Mouse (Mus musculus) lung, adult 2 months (tissue): Measurements from ENCODE around the gene Gm6096. TPM values are rescaled to one million over a fixed set of nuclear protein-coding genes. Genes with fewer than 3 reads are reported as not detected.
A peak's percentile ranks its signal among the peaks of the same experiment; 100 is the strongest.

Experiments used
- DNase-seq: peaks from one replicate; pipeline ENCODE4 v3.0.0; 2022
- H3K4me1 ChIP-seq: fragments of 200-500 bp; 2 replicates; pipeline ENCODE4 v1.6.1; 2011; ENCODE audit warnings: low read length; ENCODE audit not compliant: control insufficient read depth, insufficient read depth
- H3K4me3 ChIP-seq: fragments of 200-500 bp; replicated peaks from 2 replicates; pipeline ENCODE3; 2011; ENCODE audit warnings: low read depth, mild to moderate bottlenecking, control low read depth, low read length; ENCODE audit errors: extremely low read depth
- CTCF ChIP-seq: fragments of 200-500 bp; IDR thresholded peaks from 2 replicates; pipeline ENCODE4 v1.5.1; 2011; ENCODE audit warnings: mild to moderate bottlenecking, low read length, control low read depth; ENCODE audit not compliant: insufficient read depth
- POLR2A ChIP-seq: fragments of 200-500 bp; IDR thresholded peaks from 2 replicates; pipeline ENCODE4 v1.6.1; 2011; ENCODE audit warnings: low read depth, mild to moderate bottlenecking, control low read depth, low read length, borderline replicate concordance; ENCODE audit errors: extremely low read depth
- WGBS: fragments of 180-500 bp; shearing (Covaris S2); methylation state at CpG from one replicate; pipeline ENCODE4 v1.1.7; 2018; 5-methylcytosine and 5-hydroxymethylcytosine counted together
- polyA plus RNA-seq: library from polyadenylated mRNA; depleted of rRNA; stranded (reverse); fragments of >200 nt; gene quantifications from 2 replicates; pipeline ENCODE4 v1.2.3, GENCODE M21; 2012

The Gm6096 gene
- polyA plus RNA-seq, 1 experiment, result not detected

GRCm38 (mm10) chr7:34258407-34258806 lies 7.6 kb downstream of the Gm6096 start:
- H3K4me1 ChIP-seq, result peaks cover 14% of the 10 kb centered on the region
- no peak for TF ChIP-seq CTCF
- no peak for TF ChIP-seq POLR2A
- no peak overlapping the region for H3K4me3 ChIP-seq
- DNase-seq, result no peak
- whole genome bisulfite sequencing, result 74% methylated on average over 1 of the region's 1 CpGs

DNA sequence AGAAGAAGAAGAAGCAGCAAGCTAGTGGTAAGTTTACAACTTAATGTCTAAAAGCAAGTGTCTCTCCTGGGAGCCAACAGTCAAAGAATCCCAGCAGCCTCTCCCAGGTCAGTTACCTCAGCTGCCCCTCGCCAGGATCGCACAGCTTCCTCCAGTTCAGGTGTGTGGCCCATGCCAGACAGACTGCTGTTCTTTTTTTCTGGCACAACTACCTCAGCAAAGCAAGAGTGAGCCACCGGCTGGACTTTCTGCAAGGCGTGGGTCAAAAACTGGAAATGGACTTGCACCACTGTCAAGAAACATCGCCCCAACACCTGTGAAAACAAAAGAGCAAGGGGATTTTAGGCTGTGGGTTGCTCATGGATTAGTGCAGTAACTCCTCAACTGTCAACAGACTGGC lies 12.6 kb downstream of the Gm6096 start:
- DNase-seq, result no peak
- WGBS, result 88% methylated on average over 5 of the region's 5 CpGs
- no peak for TF ChIP-seq CTCF
- no peak for TF ChIP-seq POLR2A
- Histone ChIP-seq H3K4me3 (no peak overlapping the region), H3K4me1 (peaks cover 14% of the 10 kb centered on the region)

DNA sequence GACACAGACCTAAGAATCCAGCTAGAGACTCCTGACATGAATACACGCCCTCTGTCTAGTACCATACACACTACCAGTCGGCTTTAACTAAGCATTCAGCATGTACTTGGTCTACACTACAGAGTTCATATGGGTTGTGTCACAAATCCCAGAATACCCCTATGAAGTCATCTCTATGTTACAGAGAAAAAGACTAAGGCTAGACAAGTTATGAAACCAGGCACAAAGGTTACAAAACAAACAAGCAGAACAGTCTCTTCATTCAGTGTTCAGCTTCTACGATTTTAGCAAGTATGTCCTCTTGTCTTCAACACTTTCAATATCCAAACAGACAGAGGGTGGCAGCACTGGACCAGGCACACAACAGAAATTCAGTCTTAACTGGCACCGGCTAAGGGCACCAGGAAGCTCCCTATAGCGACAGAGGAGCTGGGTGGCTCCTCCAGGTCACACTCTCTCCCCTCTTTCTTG lies 15.1 kb downstream of the Gm6096 start:
- Histone ChIP-seq H3K4me1 (peaks cover 24% of the 10 kb centered on the region), H3K4me3 (no peak overlapping the region)
- WGBS, result 11% methylated on average over 5 of the region's 5 CpGs
- peak; percentile 67 for TF ChIP-seq CTCF
- TF ChIP-seq POLR2A, result no peak
- peak; percentile 63 for DNase-seq

DNA sequence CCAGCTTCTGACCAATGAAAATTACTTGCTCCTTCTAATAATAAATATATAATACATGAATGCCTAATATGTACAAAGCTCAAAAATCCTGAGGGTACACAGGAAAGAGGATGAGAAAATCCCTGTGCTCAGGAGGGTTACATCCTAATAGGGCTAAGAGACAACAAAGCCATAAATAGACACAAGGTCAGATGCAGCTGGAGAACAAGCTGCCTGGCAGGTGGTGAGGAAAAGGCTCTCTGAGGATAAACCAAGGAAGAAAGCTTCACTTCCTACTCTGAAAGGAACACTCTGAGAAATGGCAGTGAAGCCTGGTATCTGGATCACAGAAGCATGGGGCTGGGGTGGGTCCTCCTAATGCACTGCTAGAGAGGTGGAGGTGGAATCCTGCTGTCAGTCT lies 15.6 kb downstream of the Gm6096 start:
- Histone ChIP-seq H3K4me3 (no peak overlapping the region), H3K4me1 (peaks cover 27% of the 10 kb centered on the region)
- DNase-seq, result no peak
- no peak for TF ChIP-seq CTCF
- no peak for TF ChIP-seq POLR2A

DNA sequence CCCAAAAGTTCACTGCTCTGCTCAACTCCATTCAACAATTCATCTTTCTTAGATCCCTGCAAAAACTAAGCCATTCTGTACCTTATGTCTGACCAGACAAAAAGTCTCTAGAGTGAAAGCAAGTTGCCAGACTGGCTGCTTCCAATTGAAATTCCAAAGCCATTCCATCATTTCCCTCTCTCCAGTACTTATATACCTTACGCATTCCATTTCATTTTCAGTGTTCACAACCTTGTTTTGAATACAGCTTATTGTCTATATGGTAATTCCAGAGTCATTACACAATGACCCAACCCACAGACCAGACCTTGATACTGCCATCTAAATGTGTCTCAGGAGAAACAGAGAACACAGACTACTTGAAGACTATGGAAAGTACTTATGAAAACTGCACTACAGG lies 17.6 kb downstream of the Gm6096 start:
- no peak for TF ChIP-seq POLR2A
- TF ChIP-seq CTCF, result no peak
- WGBS, result 38% methylated on average over 1 of the region's 1 CpGs
- H3K4me3 ChIP-seq, result no peak overlapping the region
- peaks cover 33% of the 10 kb centered on the region for H3K4me1 ChIP-seq
- DNase-seq, result no peak

- 52% methylated on average over 4 of the region's 4 CpGs for WGBS
- H3K4me3 ChIP-seq, result no peak overlapping the region
- H3K4me1 ChIP-seq, result peaks cover 23% of the 10 kb centered on the region
- no peak for DNase-seq
- no peak for TF ChIP-seq POLR2A
- TF ChIP-seq CTCF, result no peak
Measured at GRCm38 (mm10) chr7:34272465-34272864, 21.6 kb downstream of the Gm6096 start.

- DNase-seq, result no peak
- no peak for TF ChIP-seq POLR2A
- TF ChIP-seq CTCF, result no peak
- WGBS, result 94% methylated on average over 3 of the region's 3 CpGs
- Histone ChIP-seq H3K4me1 (peaks cover 8% of the 10 kb centered on the region), H3K4me3 (no peak overlapping the region)
Measured at GRCm38 (mm10) chr7:34276066-34276465, 25.2 kb downstream of the Gm6096 start.

DNA sequence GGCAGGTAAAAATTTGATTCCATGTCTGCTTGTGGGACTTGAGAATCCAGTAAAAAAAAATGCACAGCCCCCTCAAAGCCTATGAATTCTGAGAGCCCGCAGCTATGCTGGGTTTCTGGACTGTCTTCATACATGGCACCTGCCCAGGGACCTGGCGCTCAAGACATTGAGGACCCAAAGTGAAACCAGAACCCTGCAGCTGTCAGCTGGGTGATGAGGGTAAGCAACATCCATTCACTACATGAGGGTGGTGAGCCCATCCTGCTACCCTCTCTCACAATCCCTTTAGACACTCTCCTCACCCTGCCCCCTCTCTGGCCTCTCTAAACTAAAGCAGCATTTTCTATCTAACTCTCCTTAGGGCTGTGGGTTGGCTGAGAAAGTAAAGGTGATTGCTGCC lies 26.8 kb downstream of the Gm6096 start:
- 82% methylated on average over 2 of the region's 2 CpGs for WGBS
- Histone ChIP-seq H3K4me1 (peaks cover 5% of the 10 kb centered on the region), H3K4me3 (no peak overlapping the region)
- DNase-seq, result no peak
- no peak for TF ChIP-seq POLR2A
- TF ChIP-seq CTCF, result no peak

- no peak for DNase-seq
- Histone ChIP-seq H3K4me1 (peaks cover 33% of the 10 kb centered on the region), H3K4me3 (no peak overlapping the region)
- TF ChIP-seq POLR2A, result no peak
- no peak for TF ChIP-seq CTCF
Measured at GRCm38 (mm10) chr7:34290450-34291151, 39.8 kb downstream of the Gm6096 start.

DNA sequence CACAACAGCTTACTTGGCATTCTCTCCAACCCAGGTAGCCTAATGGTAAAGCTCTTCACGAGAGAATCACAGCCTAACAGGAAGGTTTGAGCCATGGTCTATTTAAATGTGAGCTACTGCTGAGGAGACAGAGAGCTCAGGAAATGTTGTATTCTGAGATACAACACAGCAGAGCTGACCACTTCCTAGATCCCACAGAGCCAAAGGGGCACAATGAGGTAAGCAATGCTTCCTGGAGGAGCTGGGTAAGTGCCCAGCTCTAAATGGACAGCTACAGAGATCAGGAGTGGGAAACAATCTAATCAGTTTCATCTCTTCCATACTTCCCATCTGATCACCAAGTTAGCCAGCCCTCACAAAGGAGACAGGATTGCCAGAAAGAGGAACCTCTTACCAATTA lies 40.4 kb downstream of the Gm6096 start:
- no peak for TF ChIP-seq CTCF
- no peak for TF ChIP-seq POLR2A
- peaks cover 34% of the 10 kb centered on the region for H3K4me1 ChIP-seq
- H3K4me3 ChIP-seq, result no peak overlapping the region
- WGBS, result 30% methylated on average over 1 of the region's 1 CpGs
- DNase-seq, result no peak
